Mouse (Mus musculus): ENCODE measurements around the gene Stxbp4. TPM values are rescaled to one million over a fixed set of nuclear protein-coding genes. Genes with fewer than 3 reads are reported as not detected.
A peak's percentile ranks its signal among the peaks of the same experiment; 100 is the strongest.

Stxbp4 gene
- total and polyA plus RNA-seq, 3 experiments, result 4.0 to 4.9 TPM; not detected in 1

DNA sequence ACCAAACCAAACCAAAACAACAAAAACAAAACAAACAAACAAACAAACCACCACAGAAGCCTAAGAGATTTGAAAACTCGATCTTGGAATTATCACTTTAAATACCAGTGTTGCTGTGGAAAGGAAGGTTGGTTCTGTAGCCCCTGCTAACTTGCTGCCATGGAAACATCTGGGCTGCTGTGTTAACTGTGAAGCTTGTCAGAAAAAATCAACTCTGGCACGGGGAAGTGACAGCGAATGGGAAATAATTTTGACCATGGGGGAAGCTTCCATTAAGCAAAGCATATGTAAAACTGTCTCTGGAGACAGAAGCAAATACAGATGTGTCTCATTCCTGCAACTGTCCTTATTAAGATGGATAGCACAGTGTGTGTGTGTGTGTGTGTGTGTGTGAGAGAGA is 185.8 kb downstream of the Stxbp4 start:
- no peak for TF ChIP-seq NRF1 (IDR thresholded peaks at IDR 0.05; ENCODE audit: insufficient read depth, low read depth, low read length, poor library complexity, severe bottlenecking)
- Histone ChIP-seq H3K36me3 (ENCODE audit: control insufficient read depth in 1 of 2, insufficient read depth in 2 of 2, low read length in 2 of 2) (no peaks in the 10 kb centered on the region), H3K9ac (ENCODE audit: control insufficient read depth, low read depth, low read length, poor library complexity, severe bottlenecking) (no peak overlapping the region), H3K27ac (ENCODE audit: control insufficient read depth, low read depth, low read length) (no peak overlapping the region), H3K4me3 (ENCODE audit: control insufficient read depth in 1 of 2, insufficient read depth in 1 of 2, low read depth in 2 of 2, low read length in 2 of 2) (no peak overlapping the region), H3K9me3 (replicated peaks; ENCODE audit: insufficient read depth, low read length) (no peaks in the 10 kb centered on the region), H3K79me2 (ENCODE audit: control insufficient read depth, insufficient read depth, low read length, poor library complexity) (no peaks in the 10 kb centered on the region), H3K27me3 (ENCODE audit: control insufficient read depth in 1 of 2, insufficient read depth in 2 of 2, low read length in 2 of 2) (peaks cover 5 to 24% of the 10 kb centered on the region in 2 experiments; a peak in 3 of 4 replicates), H3K4me1 (ENCODE audit: control insufficient read depth in 1 of 2, insufficient read depth in 2 of 2, low read length in 2 of 2) (no peaks in the 10 kb centered on the region)
- peak; percentile 10 for DNase-seq (ENCODE audit: low read depth, low spot score)

DNA sequence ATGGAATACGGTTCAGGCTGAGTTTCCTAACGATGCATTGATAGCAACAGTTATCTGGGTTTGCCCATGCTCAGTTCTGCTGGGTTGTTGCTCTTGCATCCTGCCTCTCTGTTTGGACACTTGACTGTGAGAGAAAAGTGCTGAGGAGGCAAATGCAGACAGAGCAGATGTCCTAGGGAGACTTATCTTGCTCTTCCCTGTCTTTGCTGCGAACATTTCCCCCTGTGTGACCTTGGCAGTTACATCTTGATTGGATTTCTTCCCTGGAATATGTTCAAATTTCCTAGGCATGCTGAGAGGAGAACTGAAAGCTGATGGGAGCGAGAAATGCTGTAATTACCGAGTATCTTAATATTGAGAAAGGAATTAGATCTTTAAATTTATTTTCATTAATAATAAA is 186.4 kb downstream of the Stxbp4 start:
- H3K4me1 ChIP-seq (ENCODE audit: control insufficient read depth in 1 of 2, insufficient read depth in 2 of 2, low read length in 2 of 2), result no peaks in the 10 kb centered on the region
- H3K36me3 ChIP-seq (ENCODE audit: control insufficient read depth in 1 of 2, insufficient read depth in 2 of 2, low read length in 2 of 2), result no peaks in the 10 kb centered on the region
- TF ChIP-seq ELF1 (IDR thresholded peaks at IDR 0.05; ENCODE audit: low read depth, low read length) (no peak), CTCF (IDR thresholded peaks at IDR 0.05 in 2 of 3, conservative IDR thresholded peaks at IDR 0.05 in 1 of 3; ENCODE audit: control insufficient read depth in 1 of 3, insufficient read depth in 1 of 3, low read depth in 2 of 3, low read length in 3 of 3, poor library complexity in 1 of 3, severe bottlenecking in 1 of 3) (no peak), E2F4 (IDR thresholded peaks at IDR 0.05; ENCODE audit: borderline replicate concordance, low read depth, low read length) (no peak), TAL1 (IDR thresholded peaks at IDR 0.05; ENCODE audit: low read length) (no peak), ETS1 (IDR thresholded peaks at IDR 0.05; ENCODE audit: low read depth, low read length) (no peak), MXI1 (IDR thresholded peaks at IDR 0.05; ENCODE audit: low read depth, low read length) (no peak), CHD2 (IDR thresholded peaks at IDR 0.05; ENCODE audit: low read length) (no peak), RCOR1 (IDR thresholded peaks at IDR 0.05; ENCODE audit: low read depth, low read length) (no peak), NRF1 (IDR thresholded peaks at IDR 0.05; ENCODE audit: insufficient read depth, low read depth, low read length, poor library complexity, severe bottlenecking) (no peak), SIN3A (IDR thresholded peaks at IDR 0.05; ENCODE audit: low read length) (no peak), JUND (IDR thresholded peaks at IDR 0.05; ENCODE audit: low read depth, low read length) (no peak), UBTF (IDR thresholded peaks at IDR 0.05; ENCODE audit: borderline replicate concordance, insufficient read depth, low read depth, low read length) (no peak), MAZ (IDR thresholded peaks at IDR 0.05; ENCODE audit: low read depth, low read length) (no peak), ZMIZ1 (IDR thresholded peaks at IDR 0.05; ENCODE audit: low read depth, low read length) (no peak)
- H3K27ac ChIP-seq (ENCODE audit: control insufficient read depth, low read depth, low read length), result no peak overlapping the region
- H3K9ac ChIP-seq (ENCODE audit: control insufficient read depth, low read depth, low read length, poor library complexity, severe bottlenecking), result no peak overlapping the region
- H3K9me3 ChIP-seq (replicated peaks; ENCODE audit: insufficient read depth, low read length), result no peaks in the 10 kb centered on the region
- H3K4me3 ChIP-seq (ENCODE audit: control insufficient read depth in 1 of 2, insufficient read depth in 1 of 2, low read depth in 2 of 2, low read length in 2 of 2), result no peak overlapping the region
- H3K27me3 ChIP-seq (ENCODE audit: control insufficient read depth in 1 of 2, insufficient read depth in 2 of 2, low read length in 2 of 2), result peaks cover 5 to 26% of the 10 kb centered on the region in 2 experiments; a peak in 3 of 4 replicates
- no peak for DNase-seq (ENCODE audit: low read depth, low spot score)
- no peaks in the 10 kb centered on the region for H3K79me2 ChIP-seq (ENCODE audit: control insufficient read depth, insufficient read depth, low read length, poor library complexity)

DNA sequence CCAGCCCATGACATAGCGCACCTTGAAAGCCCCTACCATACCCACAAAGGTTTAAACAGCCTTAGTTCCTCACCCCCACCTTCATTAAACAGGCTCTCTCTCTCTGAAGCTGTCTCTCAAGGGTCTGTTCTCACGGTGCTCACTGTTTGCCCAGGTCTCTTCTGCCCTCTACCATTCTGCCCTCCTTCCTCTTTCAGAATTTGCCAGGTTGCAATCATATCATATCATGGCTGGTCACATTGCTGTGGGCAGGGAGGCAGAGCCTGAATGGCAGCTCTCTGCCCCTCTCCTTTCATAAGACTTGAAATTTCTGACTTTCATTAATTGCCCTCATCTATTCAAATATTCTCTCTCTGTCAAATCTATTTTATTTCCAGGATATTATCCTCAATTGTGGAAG is 195.4 kb downstream of the Stxbp4 start:
- H3K36me3 ChIP-seq (ENCODE audit: control insufficient read depth in 1 of 2, insufficient read depth in 2 of 2, low read length in 2 of 2), result no peaks in the 10 kb centered on the region
- peaks cover 0 to 2% of the 10 kb centered on the region in 2 experiments; a peak in 2 of 4 replicates for H3K27me3 ChIP-seq (ENCODE audit: control insufficient read depth in 1 of 2, insufficient read depth in 2 of 2, low read length in 2 of 2)
- no peak for DNase-seq (ENCODE audit: low read depth, low spot score)
- TF ChIP-seq MYC (IDR thresholded peaks at IDR 0.05; ENCODE audit: low read depth, low read length), result no peak
- TF ChIP-seq POLR2A (IDR thresholded peaks at IDR 0.05; ENCODE audit: control insufficient read depth in 1 of 2, insufficient read depth in 1 of 2, low read depth in 1 of 2, low read length in 2 of 2, poor library complexity in 1 of 2), result no peak
- TF ChIP-seq MYB (IDR thresholded peaks at IDR 0.05; ENCODE audit: low read depth, low read length), result no peak
- no peak for TF ChIP-seq CTCF (IDR thresholded peaks at IDR 0.05 in 2 of 3, conservative IDR thresholded peaks at IDR 0.05 in 1 of 3; ENCODE audit: control insufficient read depth in 1 of 3, insufficient read depth in 1 of 3, low read depth in 2 of 3, low read length in 3 of 3, poor library complexity in 1 of 3, severe bottlenecking in 1 of 3)
- no peak for TF ChIP-seq SMC3 (IDR thresholded peaks at IDR 0.05; ENCODE audit: low read depth, low read length)
- no peak for TF ChIP-seq GATA1 (IDR thresholded peaks at IDR 0.05; ENCODE audit: low read depth, low read length)
- no peak for TF ChIP-seq ZMIZ1 (IDR thresholded peaks at IDR 0.05; ENCODE audit: low read depth, low read length)
- no peak for TF ChIP-seq MAZ (IDR thresholded peaks at IDR 0.05; ENCODE audit: low read depth, low read length)
- no peak for TF ChIP-seq POLR2AphosphoS5 (IDR thresholded peaks at IDR 0.05; ENCODE audit: borderline replicate concordance, low read depth, low read length)
- no peak for TF ChIP-seq TBP (IDR thresholded peaks at IDR 0.05; ENCODE audit: low read depth, low read length)
- no peak for TF ChIP-seq KAT2A (conservative IDR thresholded peaks at IDR 0.05; ENCODE audit: low read depth, low read length)
- H3K27ac ChIP-seq (ENCODE audit: control insufficient read depth, low read depth, low read length), result no peak overlapping the region
- no peaks in the 10 kb centered on the region for H3K4me1 ChIP-seq (ENCODE audit: control insufficient read depth in 1 of 2, insufficient read depth in 2 of 2, low read length in 2 of 2)
- no peak overlapping the region for H3K9ac ChIP-seq (ENCODE audit: control insufficient read depth, low read depth, low read length, poor library complexity, severe bottlenecking)
- H3K9me3 ChIP-seq (replicated peaks; ENCODE audit: insufficient read depth, low read length), result no peaks in the 10 kb centered on the region
- no peak overlapping the region for H3K4me3 ChIP-seq (ENCODE audit: control insufficient read depth in 1 of 2, insufficient read depth in 1 of 2, low read depth in 2 of 2, low read length in 2 of 2)
- H3K79me2 ChIP-seq (ENCODE audit: control insufficient read depth, insufficient read depth, low read length, poor library complexity), result no peaks in the 10 kb centered on the region

All from MEL (cell line).